Mouse (Mus musculus) c-Kit-positive CD71-positive TER-119-negative erythroid progenitor cells, embryonic 14.5 days (primary cell): ENCODE data around the gene Mypn.

Experiments used
- DNase-seq: peaks from one replicate; pipeline ENCODE4 v3.0.0-alpha.2; 2013; ENCODE audit warnings: low read depth

Gene Mypn

GRCm38 (mm10) chr10:63100657-63101056 is 103.1 kb downstream of the Mypn start:
- no peak for DNase-seq

- DNase-seq = no peak
Observed at GRCm38 (mm10) chr10:63099941-63100562, 103.7 kb downstream of the Mypn start.

GRCm38 (mm10) chr10:63099521-63099920 is 104.2 kb downstream of the Mypn start, which contains the start of gene Atoh7:
Gene Atoh7 (plus strand): TSS chr10:63099651.
- no peak for DNase-seq

GRCm38 (mm10) chr10:63098191-63098590 is 105.6 kb downstream of the Mypn start:
- no peak for DNase-seq

- no peak for DNase-seq
Observed at GRCm38 (mm10) chr10:63096757-63097156, 107.0 kb downstream of the Mypn start.

- DNase-seq = no peak
Observed at GRCm38 (mm10) chr10:63092616-63093550, 110.9 kb downstream of the Mypn start.

GRCm38 (mm10) chr10:63091915-63092314 is 111.8 kb downstream of the Mypn start:
- DNase-seq = no peak

GRCm38 (mm10) chr10:63089758-63090571 is 113.8 kb downstream of the Mypn start:
- DNase-seq = no peak

GRCm38 (mm10) chr10:63089103-63089757 is 114.5 kb downstream of the Mypn start:
- DNase-seq = no peak

- peak; percentile 21 for DNase-seq
Observed at GRCm38 (mm10) chr10:63086304-63086703, 117.4 kb downstream of the Mypn start.

- DNase-seq = peak; percentile 40
Observed at GRCm38 (mm10) chr10:63065988-63066387, 137.8 kb downstream of the Mypn start.
